Mouse (Mus musculus): ENCODE data around the gene Coa3.
A peak's percentile ranks its signal among the peaks of the same experiment; 100 is the strongest.
"Not testable (repeated sequence)": the region's sequence is repeated elsewhere in the genome, so short reads cannot be mapped to it uniquely, and the experiment has no call there.

The Coa3 gene

DNA sequence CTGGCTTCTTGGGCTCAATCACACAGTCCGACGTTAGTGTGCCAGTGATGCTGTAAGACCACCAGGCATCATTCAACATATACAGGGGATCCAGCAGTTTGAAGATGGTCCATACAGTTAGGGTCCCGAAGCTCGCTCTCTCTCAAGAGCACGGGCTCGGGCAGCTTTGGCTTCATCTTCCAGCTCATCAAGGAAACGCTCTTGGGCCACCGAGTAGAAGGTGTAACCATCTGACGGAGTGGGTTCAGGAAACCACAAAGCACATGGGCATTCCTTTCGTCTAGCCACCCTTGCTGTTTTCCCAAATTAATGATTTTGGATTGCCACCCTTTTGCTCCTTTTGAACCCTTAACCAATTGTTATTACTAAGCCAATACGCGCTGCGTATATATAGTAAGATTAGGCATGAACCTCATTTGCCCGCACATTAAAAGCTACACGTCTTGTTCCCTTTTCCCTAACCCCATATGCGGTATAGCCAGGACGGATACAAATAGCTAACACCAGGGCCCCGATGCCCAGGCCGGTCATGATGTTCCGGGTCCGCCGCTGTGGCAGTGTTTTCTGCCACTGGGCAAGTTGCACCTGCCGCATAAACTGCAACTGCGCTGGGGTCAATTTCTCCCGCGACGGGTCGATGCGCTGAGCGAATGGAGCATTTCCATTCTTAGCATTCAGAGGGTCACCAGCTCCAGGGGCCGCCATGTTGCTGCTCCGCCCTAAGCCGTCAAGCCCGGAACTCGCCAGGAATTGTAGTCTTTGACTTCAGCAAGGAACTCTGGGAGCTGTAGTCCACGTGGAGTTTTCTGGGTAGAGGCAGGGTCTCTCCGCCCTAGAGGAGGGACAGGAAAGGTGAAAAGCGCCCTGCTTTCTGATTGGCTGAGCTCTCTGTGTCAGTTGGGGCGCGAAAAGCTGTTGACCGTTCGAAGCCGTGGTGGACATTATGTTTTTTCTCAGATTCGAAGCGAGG is at the start of gene Coa3, which contains the start of gene Cntd1:
Gene Coa3, minus strand, starts transcription at position 892 of the 970 bp plus-strand sequence.
Gene Cntd1, plus strand, starts transcription at position 790 of the 970 bp plus-strand sequence.
- peak; percentile 86 for DNase-seq (ENCODE audit: low read depth, low spot score)

DNA sequence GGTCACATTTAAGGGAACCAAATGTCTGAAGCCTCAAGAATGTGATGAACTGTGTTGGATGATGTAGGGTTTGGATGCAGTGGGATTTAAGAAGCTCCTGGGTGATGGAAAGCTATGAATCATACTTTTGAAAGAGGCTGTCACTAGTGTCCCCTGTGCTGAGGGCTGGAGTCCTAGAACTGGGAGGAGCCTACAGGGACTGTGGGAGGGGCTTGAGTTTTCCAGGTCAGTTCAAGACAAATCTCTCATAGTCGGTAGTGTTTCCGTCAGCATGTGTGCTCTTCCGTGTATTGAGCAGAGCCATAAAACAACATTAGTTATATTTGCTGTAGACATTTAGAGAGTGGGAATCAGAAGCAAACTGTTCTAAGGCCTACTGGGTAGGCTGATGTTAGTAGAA is 48.4 kb upstream of the Coa3 start:
- DNase-seq (ENCODE audit: low read depth, low spot score) = no peak

DNA sequence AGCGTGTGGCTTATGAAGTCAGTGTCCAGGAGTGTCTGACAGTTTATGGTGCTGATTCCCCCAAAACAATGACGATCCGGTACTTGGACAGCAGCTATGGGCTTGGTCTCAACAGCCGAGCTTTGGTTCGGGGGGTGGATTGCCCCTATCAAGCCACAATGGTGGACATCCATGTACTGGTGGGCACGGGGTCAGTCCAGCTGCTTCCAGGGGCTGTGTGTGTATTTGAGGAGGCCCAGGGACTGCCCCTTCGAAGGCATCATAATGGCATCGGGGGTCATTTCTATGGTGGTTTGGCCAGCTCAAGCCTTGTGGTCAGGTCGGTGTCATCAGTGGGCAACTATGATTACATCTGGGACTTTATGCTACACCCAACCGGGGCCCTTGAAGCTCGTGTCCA is 47.2 kb upstream of the Coa3 start:
- DNase-seq (ENCODE audit: low read depth, low spot score) = no peak

DNA sequence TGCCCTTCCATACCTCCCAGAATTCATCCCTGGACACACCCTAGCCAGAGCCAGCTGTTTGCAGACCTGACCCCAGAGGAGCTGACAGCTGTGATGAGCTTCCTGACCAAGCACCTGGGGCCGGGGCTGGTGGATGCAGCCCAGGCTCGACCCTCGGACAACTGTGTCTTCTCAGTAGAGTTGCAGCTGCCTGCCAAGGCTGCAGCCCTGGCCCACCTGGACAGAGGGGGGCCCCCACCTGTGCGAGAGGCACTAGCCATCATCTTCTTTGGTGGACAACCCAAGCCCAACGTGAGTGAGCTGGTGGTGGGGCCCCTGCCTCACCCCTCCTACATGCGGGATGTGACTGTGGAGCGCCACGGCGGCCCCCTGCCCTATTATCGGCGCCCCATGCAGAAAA is 46.3 kb upstream of the Coa3 start:
- not testable (repeated sequence) for DNase-seq (ENCODE audit: low read depth, low spot score)

DNA sequence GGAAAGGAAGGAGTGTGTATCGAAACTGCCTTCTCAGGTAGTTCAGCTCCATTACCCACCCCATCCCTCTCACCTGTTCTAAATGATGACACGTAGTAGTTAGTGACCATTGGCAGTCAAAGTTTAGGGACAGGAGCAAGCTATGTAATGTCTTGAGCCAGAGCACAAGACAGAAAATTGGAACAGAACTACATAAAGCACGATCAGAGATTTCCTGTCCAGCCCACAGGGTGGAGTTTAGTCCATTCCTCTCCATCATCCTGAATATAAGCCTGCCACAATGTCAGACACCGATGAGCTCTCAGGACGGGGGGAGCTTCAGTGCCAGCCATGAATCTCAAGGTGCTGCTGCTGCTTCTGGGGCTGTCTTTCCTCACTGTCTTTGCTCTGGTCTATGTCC is 45.8 kb upstream of the Coa3 start, which contains the start of gene Aoc2:
Gene Aoc2, plus strand, starts transcription at position 301 of the 400 bp plus-strand sequence.
- no peak for DNase-seq (ENCODE audit: low read depth, low spot score)

DNA sequence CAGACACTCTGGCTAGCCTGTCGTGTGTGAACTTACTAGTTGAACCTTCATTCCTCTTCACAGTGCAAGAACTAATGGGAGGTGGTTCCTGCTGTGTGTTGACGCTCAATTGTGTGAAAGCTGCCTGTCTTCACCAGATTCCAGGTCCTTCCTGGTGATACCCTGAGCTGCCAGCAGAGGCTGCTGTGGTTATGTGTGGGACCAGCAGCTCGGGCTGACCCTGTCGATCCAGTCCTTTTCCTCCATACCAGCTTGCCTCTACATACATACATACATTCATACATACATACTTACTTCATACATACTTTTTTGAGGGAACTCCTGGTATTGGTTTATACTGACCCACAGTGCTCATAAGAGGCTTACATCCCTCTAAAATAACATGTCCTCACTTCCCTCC is 44.7 kb upstream of the Coa3 start:
- no peak for DNase-seq (ENCODE audit: low read depth, low spot score)

DNA sequence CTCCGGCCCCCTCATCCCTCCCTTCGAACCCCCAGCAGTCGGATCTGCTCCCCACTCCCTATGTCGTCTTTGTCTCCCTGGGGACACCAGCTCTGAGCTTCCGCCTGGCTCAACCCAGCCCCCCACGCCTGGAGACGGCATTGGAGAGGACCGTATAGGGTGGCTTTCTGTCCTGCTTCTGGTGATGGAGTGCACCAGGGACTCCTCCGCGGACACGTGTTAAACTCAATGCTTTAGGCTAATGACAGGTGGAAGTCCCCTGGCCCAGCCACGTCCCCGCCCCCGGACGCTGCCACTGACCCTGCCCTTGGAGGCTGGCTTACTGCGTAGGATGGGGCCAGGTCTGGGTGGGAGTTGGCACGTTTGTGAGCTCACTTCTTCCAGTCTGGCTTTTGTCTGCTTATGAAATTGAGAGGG is 37.6 kb upstream of the Coa3 start:
- no peak for DNase-seq (ENCODE audit: low read depth, low spot score)

DNA sequence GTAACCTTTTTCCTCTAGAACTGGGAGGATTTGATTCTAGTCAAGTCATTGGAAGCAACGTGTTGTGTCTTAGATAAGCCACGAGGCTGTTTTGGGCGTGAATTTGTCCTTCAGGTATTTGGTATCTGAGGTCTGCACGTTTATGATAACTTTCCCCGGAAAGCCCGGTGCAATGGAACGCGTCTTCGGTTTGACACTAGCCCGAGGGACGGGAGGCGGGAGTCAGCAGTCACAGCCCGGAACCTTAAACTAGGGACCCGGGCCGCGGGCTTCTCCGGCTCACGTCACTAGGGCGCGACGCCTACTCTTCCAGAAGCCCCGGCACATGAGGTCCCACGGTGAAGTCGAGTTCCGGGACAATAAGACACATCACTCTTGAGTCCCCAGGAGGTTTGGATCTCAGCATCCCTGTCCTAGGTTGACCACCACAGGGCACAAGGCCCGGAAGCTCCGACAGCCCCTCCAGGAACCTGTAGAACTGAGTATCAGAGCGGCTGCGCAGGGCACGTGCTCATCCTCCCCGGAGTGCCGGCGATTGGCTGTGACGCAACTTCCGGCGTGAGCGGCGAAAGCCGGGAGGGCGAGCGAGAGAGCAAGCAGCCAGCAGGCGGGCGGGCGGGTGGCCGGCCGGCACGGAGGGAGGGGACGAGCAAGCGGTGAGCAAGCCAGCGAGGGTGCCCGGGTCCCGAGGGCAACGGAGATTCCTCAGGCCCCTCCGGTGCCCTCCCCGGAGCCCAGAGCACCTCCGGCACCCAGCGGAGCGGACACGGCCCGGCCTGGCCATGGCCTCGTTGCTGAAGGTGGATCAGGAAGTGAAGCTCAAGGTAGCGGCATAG is 37.0 kb upstream of the Coa3 start, which contains the start of gene Psme3:
Gene Psme3, plus strand, starts transcription at position 549 of the 836 bp plus-strand sequence.
- DNase-seq (ENCODE audit: low read depth, low spot score) = peak; percentile 85

DNA sequence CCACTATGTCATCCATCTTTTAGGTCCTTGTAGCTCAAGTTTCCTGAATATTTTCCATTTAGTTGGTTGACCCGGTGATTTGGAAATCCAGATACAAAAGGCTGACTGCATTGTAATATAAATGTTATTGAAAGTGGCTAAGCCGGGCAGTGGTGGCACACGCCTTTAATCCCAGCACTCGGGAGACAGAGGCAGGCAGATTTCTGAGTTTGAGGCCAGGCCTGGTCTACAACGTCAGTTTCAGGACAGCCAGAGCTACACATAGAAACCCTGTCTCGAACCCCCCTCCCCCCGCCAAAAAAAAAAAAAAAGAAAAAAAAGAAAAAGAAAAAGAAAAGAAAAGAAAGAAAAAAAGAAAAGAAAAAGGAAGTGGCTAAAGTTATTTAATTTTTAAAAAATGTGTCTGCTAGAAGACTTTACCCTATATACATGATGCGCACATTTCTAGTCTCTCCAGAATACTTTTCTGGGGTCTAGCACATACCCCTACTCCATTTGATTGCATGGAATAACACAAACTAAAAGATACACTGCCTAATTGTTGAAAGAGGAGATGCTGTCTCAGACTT is 36.3 kb upstream of the Coa3 start:
- DNase-seq (ENCODE audit: low read depth, low spot score) = no peak

DNA sequence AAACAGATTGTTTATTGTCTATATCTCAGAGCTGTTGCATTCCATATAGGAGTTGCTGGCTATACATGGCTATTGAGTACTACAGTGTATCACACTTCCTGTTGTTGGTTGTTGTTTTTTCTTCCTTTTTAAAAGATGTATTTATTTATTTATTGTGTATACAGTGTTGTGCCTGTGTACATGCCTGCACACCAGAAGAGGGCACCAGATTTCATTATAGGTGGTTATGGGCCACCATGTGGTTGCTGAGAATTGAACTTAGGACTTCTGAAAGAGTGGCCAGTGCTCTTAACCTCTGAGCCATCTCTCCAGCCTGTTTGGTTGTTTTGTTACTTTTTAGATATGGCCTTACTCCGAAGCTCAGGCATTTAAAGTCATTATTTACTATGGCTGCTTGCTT is 35.7 kb upstream of the Coa3 start:
- no peak for DNase-seq (ENCODE audit: low read depth, low spot score)

DNA sequence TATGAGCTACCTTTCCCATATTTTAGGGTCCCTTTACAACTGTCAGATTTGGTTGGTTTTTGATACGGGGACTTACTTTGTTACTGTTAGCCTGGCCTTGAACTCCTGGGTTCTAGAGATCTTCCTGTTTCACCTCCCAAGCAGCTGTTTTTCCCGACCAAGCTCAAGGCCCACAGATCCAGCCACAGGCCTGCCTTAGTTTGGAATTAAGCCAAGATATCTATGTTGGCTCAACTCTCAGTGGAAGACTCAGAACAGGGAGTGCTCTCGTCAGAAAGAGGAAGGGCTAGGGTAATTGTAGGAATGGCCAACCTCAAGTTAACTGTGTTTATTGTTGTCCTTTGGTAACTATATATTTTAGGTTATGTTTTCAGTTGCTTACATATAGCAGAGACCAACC is 33.2 kb upstream of the Coa3 start:
- no peak for DNase-seq (ENCODE audit: low read depth, low spot score)

DNA sequence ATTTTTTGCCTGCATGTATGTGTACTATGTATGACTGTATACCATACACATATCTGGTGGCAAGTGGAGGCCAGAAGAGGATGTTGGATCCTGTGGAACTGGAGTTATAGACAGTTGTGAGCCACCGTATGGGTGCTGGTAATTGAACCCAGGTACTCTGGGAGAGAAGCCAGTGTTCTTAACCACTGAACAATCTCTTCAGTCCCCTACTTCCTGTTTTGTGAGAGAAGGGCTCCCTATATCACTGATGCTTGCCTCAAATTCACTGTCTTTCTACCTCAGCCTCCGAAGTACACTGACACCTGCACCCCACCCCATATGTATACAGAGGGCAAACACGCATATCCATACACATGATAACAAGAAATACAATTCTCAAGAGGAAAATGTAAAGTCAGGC is 32.2 kb upstream of the Coa3 start:
- no peak for DNase-seq (ENCODE audit: low read depth, low spot score)

DNA sequence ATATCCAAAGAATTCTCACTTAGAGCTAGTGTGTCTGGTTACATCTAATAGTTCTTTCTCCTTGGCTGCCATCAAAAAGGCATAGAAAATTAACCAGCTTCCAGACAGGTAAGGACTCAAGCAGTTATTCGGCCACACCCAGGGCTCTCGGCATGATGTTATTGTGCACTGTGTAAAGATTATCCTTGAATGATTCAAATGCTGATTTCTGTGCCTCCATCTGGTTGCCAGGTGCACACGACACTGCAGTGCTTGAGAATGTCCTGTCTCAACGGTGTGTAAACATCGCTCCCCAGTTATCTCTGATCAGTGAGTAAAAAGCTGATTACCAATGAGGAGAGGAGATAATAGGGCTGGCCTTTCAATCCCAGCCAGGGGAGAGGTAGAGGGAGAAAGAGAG is 28.8 kb upstream of the Coa3 start:
- no peak for DNase-seq (ENCODE audit: low read depth, low spot score)

DNA sequence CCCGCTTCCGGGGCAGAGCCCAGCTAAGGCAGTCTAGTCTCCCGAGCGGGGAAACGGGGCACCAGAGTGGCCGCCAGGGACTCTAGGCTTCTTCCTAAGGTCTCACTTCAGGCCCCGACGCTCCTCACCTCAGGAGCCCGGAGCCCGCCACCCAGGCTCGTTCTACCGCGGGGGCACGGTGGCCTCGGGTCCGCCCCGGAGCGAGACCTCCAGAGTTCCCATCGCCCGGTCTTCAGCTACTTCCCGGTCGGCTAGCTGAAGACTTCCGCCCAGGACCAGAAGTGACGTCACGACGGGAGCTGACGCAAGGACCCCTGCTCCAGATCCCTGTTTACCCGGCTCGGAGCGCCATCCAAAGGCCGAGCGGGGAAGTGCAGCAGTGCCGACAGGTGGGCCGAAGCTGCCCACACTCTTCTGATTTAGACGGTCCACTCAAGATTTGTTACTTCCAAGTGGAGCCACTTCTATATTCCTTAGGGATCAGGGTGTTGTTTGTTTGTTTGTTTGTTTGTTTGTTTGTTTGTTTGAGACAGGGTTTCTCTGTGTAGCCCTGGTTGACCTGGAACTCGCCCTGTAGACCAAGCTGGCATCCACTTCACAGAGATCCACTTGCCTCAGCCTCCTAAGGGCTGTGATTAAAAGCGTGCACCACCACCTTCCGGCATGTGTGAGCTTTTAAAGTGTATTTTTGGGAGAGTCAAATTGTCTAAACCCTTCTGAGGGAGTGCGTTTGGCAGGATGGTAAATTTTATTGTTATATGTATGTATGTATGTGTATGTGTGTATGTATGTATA is 23.3 kb upstream of the Coa3 start, which contains the start of gene Becn1:
Gene Becn1, minus strand, starts transcription at position 283 of the 795 bp plus-strand sequence.
- DNase-seq (ENCODE audit: low read depth, low spot score) = peak; percentile 94

DNA sequence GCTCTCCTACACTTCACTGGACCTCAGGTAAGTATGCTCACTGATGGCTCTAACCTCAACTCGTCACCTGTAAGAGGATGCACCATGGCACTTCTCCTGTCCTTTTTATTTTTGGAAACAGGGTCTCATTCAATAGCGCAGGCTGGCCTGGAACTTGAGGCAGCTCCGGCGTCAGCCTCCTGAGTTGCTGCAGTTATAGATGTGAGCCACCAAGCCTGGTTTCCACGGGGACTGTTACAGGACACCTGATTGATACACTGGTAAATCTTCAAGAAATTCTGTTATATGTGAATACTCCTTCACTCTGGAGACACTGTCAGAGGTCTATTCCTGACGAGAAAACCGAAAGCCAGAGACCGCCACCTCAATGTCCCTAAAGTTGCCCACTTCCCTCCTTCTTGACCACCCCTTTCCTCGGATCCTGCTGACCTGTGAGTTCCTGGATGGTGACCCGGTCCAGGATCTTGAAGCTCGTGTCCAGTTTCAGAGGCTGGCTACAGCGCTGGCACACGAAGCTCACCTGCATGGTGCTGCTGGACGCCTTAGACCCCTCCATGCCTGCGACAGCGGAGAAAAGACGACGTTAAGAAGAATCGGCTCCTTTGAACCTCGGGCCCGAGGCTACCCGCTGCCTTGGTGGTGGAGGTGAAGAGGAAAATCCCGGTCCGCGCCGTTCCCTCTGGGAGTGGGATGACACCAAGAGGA is 22.5 kb upstream of the Coa3 start:
- no peak for DNase-seq (ENCODE audit: low read depth, low spot score)

DNA sequence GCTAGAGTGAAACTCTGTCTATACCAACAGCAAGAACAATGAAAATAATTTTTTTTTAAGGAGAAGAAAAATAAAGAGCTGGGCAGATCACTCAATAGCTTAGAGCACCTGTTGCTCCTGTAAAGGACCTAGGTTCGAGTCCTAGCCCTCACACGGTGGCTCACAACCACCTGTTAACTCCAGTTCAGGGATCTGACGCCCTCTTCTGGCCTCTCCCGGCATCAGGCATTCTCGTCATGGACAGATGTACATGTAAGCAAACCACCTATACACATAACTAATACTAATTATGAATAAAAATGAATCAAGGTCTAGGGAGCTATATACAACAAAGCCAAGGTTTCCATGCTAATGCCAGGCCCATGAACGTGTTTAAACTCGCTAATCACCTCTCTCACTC is 22.0 kb upstream of the Coa3 start:
- DNase-seq (ENCODE audit: low read depth, low spot score) = no peak

DNA sequence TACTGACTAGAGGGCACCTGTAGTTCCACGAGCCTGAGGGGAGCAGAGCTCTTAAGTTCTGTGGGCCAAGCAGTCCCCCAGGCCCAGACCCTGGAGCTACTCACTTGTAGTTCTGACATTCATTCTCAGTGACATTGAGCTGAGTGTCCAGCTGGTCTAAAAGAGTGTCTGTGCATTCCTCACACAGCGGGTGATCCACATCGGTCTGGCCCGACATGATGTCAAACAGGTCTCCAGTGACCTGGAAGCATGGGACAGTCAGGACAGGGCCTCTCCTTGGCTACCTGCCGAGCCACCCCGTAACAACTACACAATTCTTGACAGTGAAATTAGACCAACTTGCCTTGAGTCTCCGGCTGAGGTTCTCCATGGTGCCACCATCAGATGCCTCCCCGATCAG is 16.3 kb upstream of the Coa3 start:
- DNase-seq (ENCODE audit: low read depth, low spot score) = no peak

DNA sequence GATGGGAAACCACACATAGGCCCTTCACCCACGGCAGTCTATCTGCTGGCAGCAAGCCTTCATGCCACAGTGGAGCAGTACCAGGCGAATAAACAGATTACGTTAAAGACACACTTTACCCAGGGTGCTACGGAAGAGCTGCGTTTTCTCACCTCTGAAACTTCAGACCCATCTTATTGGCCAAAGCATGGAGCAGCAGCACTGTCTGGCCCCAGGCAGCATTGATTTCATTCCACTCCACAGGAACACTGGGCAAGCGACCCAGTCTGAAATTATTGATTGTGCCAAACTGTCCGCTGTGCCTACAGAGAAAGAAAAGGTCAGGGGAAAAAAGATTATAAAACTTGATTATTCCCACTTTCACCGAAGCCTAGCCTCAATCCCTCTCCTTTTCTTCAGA is 12.3 kb upstream of the Coa3 start:
- no peak for DNase-seq (ENCODE audit: low read depth, low spot score)

DNA sequence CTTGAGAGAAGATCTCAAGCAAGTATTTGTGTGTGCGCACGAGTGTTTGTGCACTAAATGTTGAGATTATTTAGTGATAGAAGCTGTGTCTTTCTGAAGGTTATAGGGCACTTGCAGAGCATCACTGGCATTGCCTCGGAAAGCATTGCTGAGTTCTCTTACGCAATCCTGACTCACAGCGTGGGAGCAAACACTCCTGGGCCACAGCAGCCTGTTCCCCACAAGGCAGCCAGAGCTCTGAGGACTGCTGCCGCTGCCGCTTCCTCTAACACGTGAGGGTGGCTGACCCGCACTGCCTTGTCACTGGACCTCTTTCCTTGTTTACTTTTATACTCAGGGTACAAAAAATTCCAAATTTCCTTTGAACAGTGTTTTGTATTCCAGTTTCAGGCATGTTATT is 8.4 kb upstream of the Coa3 start:
- no peak for DNase-seq (ENCODE audit: low read depth, low spot score)

DNA sequence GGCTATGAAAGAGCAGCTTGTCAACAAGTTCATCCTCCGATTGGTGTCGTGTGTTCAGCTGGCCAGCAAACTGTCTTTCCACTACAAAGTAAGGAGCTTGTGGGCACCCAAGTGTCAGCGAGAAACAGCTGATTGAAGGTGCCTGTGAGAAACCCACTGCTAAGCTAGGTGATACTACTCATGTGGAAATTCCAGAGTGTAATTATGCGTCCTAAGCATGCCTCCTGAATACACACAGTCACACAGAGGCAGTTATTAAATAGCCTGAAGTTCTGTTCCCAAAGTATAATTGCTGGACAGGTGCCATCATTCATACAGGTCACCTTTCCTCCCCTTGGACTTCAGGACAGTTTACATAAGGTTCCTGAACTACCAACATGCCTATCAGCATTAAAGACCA is 4.9 kb upstream of the Coa3 start:
- no peak for DNase-seq (ENCODE audit: low read depth, low spot score)

Data from skeletal muscle tissue, adult 2 months (tissue).